Mouse (Mus musculus): Measurements from ENCODE around the gene Tmem151a.

GRCm38 (mm10) chr19:5052853-5053252 lies 32.5 kb downstream of the Tmem151a start:
- no peak for TF ChIP-seq CTCF (IDR thresholded peaks at IDR 0.05; ENCODE audit: low read depth, low read length)
- no peak for TF ChIP-seq POLR2A (IDR thresholded peaks at IDR 0.05; ENCODE audit: insufficient read depth, low read length)

Data from ES-Bruce4 (cell line).